Mouse (Mus musculus) intestine, postnatal 0 days (tissue): Measurements from ENCODE around the gene Rpap1. TPM values are rescaled to one million over a fixed set of nuclear protein-coding genes. Genes with fewer than 3 reads are reported as not detected.

Experiments used
- ATAC-seq: fragments of 200-750 bp; cut with Nextera tagmentation; 2 replicates; pipeline ENCODE4 v1.8.0; 2017; ENCODE audit warnings: mild to moderate bottlenecking, moderate TSS enrichment, moderate library complexity
- H3K27ac ChIP-seq: fragments of 300-500 bp; sonication (generic); 2 replicates; pipeline ENCODE4 v1.5.1; 2014; ENCODE audit warnings: mild to moderate bottlenecking, low read depth, low read length, moderate library complexity
- H3K27me3 ChIP-seq: fragments of 300-500 bp; sonication (generic); replicated peaks from 2 replicates; pipeline ENCODE4 v1.6.1; 2014; ENCODE audit warnings: low read length, mixed read lengths; ENCODE audit not compliant: control insufficient read depth, insufficient read depth
- H3K36me3 ChIP-seq: fragments of 300-500 bp; sonication (generic); 2 replicates; pipeline ENCODE4 v1.6.1; 2014; ENCODE audit warnings: mild to moderate bottlenecking, moderate library complexity; ENCODE audit not compliant: control insufficient read depth, insufficient read depth
- H3K4me1 ChIP-seq: fragments of 300-500 bp; sonication (generic); replicated peaks from 2 replicates; pipeline ENCODE4 v1.6.1; 2014; ENCODE audit warnings: antibody characterized with exemption, low read length, mixed read lengths; ENCODE audit not compliant: control insufficient read depth, insufficient read depth
- H3K4me2 ChIP-seq: fragments of 300-500 bp; sonication (generic); replicated peaks from 2 replicates; pipeline ENCODE4 v1.6.1; 2014; ENCODE audit warnings: low read depth, mild to moderate bottlenecking, moderate library complexity
- H3K4me3 ChIP-seq: fragments of 300-500 bp; sonication (generic); 2 replicates; pipeline ENCODE4 v1.5.1; 2014; ENCODE audit warnings: low read depth, low read length
- H3K9ac ChIP-seq: fragments of 300-500 bp; sonication (generic); 2 replicates; pipeline ENCODE4 v1.6.1; 2014; ENCODE audit warnings: mild to moderate bottlenecking, low read depth, low read length
- H3K9me3 ChIP-seq: fragments of 300-500 bp; sonication (generic); 2 replicates; pipeline ENCODE4 v1.6.1; 2016; ENCODE audit warnings: mixed run types; ENCODE audit not compliant: control insufficient read depth
- CTCF ChIP-seq: sonication (generic); IDR thresholded peaks from 2 replicates; pipeline ENCODE4 v1.5.1; 2016; ENCODE audit warnings: low read depth, mild to moderate bottlenecking, control low read depth, antibody characterized with exemption, moderate library complexity
- WGBS: fragments of 180-500 bp; shearing (Covaris S2); extraction: QIAGEN DNeasy Blood & Tissue Kit; methylation state at CpG from one replicate; pipeline ENCODE4 v1.1.7; 2014; 5-methylcytosine and 5-hydroxymethylcytosine counted together
- polyA plus RNA-seq: library from polyadenylated mRNA; unstranded; fragments of >200 nt; fragmentation: Nextera tagmentation; extraction: Ambion mirVana; gene quantifications from 2 replicates; pipeline ENCODE4 v1.2.1, GENCODE M21; 2015

Gene Rpap1
- polyA plus RNA-seq, result 8.2 and 10.7 TPM in 2 replicates

DNA sequence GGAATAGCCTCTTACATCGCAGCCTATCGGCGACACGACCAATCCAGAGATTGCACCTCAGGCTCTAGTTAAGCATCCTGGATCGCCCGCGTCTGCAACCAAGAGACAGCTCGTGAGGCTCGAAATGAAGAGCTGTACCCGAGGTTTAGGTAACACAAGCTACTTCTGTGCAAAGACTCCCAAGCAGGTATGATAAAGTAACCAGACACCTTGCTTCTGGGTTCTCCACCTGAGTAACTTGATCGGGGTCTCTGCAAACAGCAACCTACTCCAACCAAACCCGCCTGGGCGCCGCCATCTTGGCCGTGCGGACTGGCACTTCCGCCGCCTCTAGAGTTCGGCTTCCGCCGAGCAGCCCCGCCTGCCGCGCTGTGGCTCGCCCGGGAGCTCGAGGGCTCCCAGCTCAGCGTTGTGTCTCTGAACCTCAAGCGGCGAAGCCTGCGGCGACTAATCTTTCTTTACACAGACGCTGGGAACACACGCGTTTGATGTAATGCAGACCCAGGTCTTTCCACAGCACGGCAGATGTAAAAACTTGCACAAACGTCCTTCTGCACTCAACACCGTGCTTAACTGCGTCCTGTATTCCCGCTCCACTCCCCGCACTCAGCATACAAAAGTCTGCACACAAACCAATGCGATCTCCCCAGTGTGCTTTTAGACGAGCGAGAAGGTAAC lies at the start of gene Rpap1:
TSS of gene Rpap1 (minus strand) at position 332 of the 678 bp plus-strand sequence.
- peak within 1 kb of the TSS; percentile 52 for H3K9ac ChIP-seq
- H3K4me2 ChIP-seq, result peak within 1 kb of the TSS; percentile 68
- H3K4me3 ChIP-seq, result peak within 1 kb of the TSS; percentile 57
- no peaks in the 10 kb centered on the region for H3K9me3 ChIP-seq
- H3K27ac ChIP-seq, result peak within 1 kb of the TSS; percentile 15
- TF ChIP-seq CTCF, result no peak
- ATAC-seq, result peak; percentile 88
- peaks cover 10% of the 10 kb centered on the region for H3K36me3 ChIP-seq
- no peaks in the 10 kb centered on the region for H3K4me1 ChIP-seq
- WGBS, result under 1% methylated on average over 44 of the region's 44 CpGs
- no peaks in the 10 kb centered on the region for H3K27me3 ChIP-seq

- Histone ChIP-seq H3K4me1 (no peaks in the 10 kb centered on the region), H3K4me2 (no peak overlapping the region), H3K4me3 (no peak overlapping the region), H3K9me3 (no peaks in the 10 kb centered on the region), H3K27me3 (no peaks in the 10 kb centered on the region), H3K9ac (no peak overlapping the region), H3K27ac (no peak overlapping the region), H3K36me3 (no peaks in the 10 kb centered on the region)
- TF ChIP-seq CTCF, result no peak
- no peak for ATAC-seq
- 80% methylated on average over 4 of the region's 4 CpGs for WGBS
Measured at GRCm38 (mm10) chr2:119834231-119834630, 46.9 kb upstream of the Rpap1 start.

DNA sequence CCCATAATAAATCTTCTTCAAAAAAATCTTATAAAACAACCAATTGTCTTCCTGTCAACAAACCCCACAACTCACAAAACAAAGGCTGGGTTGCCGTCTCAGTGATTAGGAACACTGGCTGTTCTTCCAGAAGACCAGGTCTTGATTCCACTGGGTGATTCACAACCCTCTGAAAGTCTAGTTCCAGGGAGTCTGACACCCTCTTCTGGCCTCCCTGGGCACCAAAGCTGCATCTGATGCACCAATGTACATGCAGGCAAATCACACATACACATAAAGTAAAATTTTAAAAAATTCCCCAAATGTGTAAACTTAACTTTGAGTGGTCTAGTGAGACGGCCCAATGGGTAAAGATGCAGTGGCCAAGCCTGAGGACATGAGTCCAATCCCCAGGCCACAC lies 43.2 kb upstream of the Rpap1 start:
- no peak overlapping the region for H3K4me2 ChIP-seq
- no peak overlapping the region for H3K27ac ChIP-seq
- no peaks in the 10 kb centered on the region for H3K9me3 ChIP-seq
- peak; percentile 44 for TF ChIP-seq CTCF
- WGBS, result 72% methylated on average over 2 of the region's 2 CpGs
- no peaks in the 10 kb centered on the region for H3K4me1 ChIP-seq
- no peak for ATAC-seq
- no peak overlapping the region for H3K4me3 ChIP-seq
- H3K36me3 ChIP-seq, result no peaks in the 10 kb centered on the region
- no peaks in the 10 kb centered on the region for H3K27me3 ChIP-seq
- no peak overlapping the region for H3K9ac ChIP-seq

GRCm38 (mm10) chr2:119821136-119821535 lies 33.8 kb upstream of the Rpap1 start:
- TF ChIP-seq CTCF, result no peak
- Histone ChIP-seq H3K4me3 (no peak overlapping the region), H3K9ac (no peak overlapping the region), H3K4me2 (no peak overlapping the region), H3K4me1 (no peaks in the 10 kb centered on the region), H3K36me3 (no peaks in the 10 kb centered on the region), H3K9me3 (no peaks in the 10 kb centered on the region), H3K27me3 (no peaks in the 10 kb centered on the region), H3K27ac (no peak overlapping the region)
- WGBS, result 87% methylated on average over 9 of the region's 9 CpGs
- ATAC-seq, result no peak

DNA sequence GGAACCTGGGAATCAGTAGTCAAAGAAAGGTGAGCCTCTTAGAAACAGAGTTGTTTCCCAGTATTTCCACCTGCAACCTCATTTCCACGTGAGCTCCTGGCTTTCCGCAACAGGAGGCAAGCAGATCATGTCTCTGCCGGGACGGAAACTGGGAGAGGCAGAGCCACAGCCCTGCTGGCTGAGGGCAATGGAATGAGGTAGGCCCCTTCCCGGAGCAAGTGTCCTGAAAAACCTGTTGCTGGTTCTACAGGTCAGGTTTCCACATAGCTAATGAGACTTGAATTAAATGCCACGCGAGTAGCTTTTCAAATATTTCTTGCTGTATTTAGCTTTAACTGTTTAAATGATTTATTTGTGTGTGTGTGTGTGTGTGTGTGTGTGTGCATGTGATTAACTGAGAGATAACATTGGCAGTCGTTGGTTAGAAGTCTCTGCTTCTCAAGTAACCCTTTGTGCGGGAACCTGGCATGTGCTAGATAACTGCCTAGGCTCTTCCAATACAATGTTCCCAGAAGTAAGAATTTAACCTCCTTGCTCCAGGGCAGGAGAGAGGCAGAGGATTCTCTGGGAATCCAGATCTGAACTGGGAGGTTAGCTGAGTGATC lies 31.4 kb upstream of the Rpap1 start:
- Histone ChIP-seq H3K4me1 (no peaks in the 10 kb centered on the region), H3K4me2 (no peak overlapping the region; the same call in 1 of the 2 replicates), H3K9ac (no peak overlapping the region), H3K27me3 (no peaks in the 10 kb centered on the region), H3K4me3 (no peak overlapping the region), H3K36me3 (no peaks in the 10 kb centered on the region), H3K9me3 (no peaks in the 10 kb centered on the region), H3K27ac (no peak overlapping the region)
- no peak for ATAC-seq
- WGBS, result 24% methylated on average over 9 of the region's 9 CpGs
- no peak for TF ChIP-seq CTCF

GRCm38 (mm10) chr2:119817047-119817446 lies 29.7 kb upstream of the Rpap1 start:
- Histone ChIP-seq H3K27ac (no peak overlapping the region), H3K27me3 (no peaks in the 10 kb centered on the region), H3K4me3 (no peak overlapping the region), H3K9ac (no peak overlapping the region), H3K4me1 (no peaks in the 10 kb centered on the region), H3K36me3 (no peaks in the 10 kb centered on the region), H3K4me2 (no peak overlapping the region), H3K9me3 (no peaks in the 10 kb centered on the region)
- ATAC-seq, result no peak
- WGBS, result 79% methylated on average over 5 of the region's 5 CpGs
- no peak for TF ChIP-seq CTCF
